Mouse (Mus musculus): ENCODE data around the gene Snf8.

The Snf8 gene

DNA sequence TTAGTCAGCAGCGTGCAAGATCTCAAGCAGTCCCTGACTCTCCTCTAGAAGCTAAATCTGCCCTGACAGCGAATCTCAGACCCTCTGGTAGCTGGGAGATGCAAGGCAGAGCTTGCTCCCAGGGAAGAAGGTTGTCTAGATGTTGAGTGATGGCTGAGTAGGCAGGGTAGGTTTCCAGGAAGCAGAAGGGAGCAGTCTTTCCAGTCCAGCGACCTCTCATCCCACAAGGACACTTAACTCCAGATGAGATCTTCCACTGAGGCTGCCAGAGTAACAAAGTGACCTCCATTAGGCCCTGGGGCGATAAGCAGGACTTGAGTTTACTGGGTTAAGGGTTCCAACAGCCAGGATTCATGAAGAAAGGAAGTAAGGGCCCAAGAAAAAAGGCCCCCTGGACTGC is 14.1 kb upstream of the Snf8 start:
- in situ Hi-C loops (cut with MboI, MseI) = no loop called here

DNA sequence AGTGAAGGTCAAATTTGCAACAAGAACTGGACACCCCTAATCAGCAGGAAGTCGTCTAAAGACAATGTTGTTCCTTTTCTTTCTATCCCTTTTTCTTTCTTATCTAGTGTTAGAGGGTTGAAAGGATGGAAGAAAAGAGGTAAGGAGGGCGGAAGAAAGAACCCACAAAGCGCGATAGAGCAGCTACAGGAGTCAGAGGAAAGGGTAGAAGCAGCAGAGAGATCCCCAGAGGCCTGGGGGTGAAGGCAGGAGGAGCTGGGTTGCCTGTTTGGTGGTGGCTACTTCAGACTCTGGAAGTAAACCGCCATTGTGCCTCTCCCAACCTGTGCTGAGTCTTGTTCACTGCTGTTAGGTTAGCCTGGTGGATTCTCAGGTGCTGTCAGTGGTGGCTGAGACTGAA is 6.6 kb upstream of the Snf8 start:
- in situ Hi-C loops (cut with MboI, MseI) = no loop called here

DNA sequence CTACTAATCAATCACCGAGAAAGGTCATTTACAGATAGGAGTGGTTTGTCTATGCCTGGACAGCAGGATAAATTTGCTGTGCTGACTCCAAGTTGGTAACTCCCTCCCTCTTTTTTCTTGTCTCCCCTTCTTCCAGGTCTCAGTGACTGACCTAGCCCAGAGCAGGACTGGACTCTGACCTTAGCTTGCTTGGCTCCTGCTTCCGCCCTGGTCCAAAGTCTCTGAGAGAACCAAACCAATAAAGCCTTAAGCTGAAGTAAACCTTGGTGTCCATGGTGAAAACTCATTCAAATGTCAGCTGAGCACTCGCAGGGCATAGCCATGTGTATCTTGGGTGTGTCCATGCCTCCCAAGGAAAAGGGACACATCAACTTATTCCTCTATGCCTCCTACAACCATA is 4.1 kb upstream of the Snf8 start:
- in situ Hi-C loops (cut with MboI, MseI) = no loop called here

DNA sequence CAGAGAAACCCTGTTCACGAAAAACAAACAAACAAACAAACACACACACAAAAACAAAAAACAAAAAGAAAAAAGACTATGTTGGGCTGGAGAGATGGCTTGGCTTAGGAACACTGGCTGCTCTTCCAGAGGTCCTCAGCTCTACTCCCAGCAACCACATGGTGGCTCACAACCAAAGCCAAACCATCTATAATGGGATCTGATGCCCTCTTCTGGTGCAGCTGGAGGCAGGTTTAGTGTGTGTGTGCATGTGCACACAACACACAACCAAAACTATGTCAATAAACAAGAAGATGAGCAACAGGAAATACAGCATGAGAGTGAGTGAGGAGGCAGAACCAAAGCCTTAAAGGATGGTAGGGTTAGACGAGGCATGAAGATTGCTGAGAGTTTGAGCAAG is 3.0 kb upstream of the Snf8 start:
- in situ Hi-C loops (cut with MboI, MseI) = no loop called here

DNA sequence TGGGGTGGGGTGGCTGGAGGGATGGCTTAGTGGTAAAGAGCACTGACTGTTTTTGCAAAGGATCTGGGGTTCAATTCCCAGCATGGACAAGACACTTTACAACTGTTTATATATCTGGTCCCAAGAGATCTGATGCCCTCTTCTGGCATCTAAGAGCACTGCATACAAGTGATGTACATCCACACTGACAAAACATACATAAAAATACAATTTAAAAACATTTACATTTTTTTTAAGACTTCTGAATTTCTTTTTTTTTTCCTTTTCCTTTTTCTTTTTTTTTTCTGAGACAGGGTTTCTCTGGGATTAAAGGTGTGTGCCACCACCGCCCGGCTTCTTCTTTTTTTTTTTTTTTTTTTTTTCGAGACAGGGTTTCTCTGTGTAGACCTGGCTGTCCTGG is 1.4 kb upstream of the Snf8 start:
- in situ Hi-C loops (cut with MboI, MseI) = no loop called here

DNA sequence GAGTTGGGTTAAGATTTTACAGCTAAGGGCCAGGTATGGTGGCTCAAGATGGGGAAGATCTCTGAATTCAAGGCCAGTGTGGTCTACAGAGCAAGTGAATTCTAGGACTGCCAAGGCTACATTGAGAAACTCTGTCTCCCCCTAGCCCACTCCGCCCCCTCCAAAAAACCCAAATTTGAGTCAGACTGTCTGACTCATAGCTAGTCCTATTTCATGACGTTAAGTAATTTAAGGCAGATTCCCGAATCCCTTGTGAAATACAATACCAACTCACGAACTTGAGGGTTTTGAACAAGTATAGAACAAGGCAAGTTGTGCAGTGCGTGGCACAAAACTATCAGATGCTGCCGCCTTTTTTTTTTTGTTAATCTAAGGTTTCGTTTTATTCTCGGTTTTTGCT is 569 bp upstream of the Snf8 start:
- in situ Hi-C loops (cut with MboI, MseI) = no loop called here

DNA sequence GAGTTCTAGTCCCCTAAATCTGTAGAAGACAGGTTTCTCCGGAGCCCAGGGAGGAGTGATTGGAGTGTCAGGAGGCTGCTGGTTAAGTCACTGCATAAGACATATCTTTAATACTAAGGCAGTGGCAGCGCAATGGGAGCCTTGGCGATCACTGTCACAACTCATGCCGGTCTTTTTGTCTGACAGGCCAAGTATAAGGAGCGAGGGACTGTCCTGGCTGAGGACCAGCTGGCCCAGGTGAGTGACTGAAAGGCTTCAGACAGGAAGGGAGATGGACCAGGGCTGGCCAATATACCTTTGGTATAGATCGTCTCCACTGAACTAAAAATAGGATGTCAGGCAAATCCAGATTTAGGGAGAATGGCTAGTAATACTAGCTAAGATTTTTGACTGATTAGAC is 448 bp downstream of the Snf8 start:
- in situ Hi-C loops (cut with MboI, MseI) = no loop called here

DNA sequence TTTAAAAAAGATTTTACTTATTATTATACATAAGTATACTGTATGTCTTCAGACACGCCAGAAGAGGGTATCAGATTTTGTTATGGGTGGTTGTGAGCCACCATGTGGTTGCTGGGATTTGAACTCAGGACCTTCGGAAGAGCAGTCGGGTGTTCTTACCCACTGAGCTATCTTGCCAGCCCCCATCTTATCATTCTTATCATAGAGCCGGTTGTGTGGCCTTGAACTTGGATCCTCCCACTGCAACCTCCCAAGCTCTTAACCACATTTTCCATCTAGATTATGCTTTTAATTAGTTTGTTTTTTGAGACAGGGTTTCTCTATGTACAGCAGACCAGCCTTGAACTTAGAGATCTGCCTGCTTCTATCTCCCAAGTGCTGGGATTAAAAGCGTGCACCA is 2.8 kb downstream of the Snf8 start:
- in situ Hi-C loops (cut with MboI, MseI) = no loop called here

DNA sequence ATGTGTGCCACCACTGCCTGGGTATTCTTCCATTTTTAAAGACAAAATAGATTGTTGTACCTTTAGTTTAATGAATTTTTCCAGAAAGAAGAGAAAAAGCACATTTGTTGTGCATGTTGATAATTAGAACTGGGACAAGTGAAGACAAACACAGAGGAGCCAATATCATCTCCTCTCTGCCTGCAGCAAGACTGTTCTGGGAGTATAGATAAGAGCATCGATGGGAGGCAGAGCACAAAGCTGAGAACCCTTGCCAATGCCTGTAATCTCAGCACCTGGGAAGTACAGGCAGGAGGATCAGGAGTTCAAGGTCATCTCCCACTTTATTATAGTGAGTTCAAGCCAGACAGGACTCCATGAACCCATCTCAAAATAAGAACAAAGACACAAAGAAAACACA is 3.9 kb downstream of the Snf8 start:
- in situ Hi-C loops (cut with MboI, MseI) = no loop called here

DNA sequence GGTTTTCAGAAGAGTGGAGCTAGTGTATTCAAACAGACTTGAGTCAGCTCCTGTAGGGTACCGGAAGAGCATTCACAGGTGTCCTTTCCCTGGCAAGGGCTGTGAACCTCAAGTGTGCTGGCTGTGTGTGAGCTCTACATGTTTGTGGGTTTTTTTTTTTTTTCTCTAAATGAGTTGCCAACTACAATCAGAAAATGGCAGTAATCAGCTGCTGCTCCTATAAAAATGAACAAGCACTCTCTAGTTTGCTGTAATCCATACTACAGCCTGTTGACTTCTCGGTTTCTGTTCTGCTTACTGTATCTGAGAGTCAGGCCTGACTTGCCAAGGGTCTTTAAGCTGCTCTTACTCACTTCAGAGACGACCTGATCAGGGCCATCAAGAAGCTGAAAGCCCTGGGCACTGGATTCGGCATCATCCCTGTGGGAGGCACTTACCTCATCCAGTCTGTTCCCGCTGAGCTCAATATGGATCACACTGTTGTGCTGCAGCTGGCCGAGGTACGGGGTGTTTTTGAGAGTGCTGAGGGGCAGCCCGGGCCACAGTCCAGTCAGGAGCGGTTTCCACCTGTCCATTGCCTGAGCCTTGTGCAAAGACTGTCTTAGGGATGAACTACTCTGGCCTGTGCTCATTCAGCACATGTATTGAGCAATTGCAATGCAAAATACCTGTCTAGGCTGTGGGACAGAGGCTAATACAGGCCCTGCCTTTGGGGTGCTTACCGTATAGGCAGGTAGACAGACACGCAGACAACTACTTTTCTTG is 10.3 kb downstream of the Snf8 start:
- in situ Hi-C loops (cut with MboI, MseI) = no loop called here

DNA sequence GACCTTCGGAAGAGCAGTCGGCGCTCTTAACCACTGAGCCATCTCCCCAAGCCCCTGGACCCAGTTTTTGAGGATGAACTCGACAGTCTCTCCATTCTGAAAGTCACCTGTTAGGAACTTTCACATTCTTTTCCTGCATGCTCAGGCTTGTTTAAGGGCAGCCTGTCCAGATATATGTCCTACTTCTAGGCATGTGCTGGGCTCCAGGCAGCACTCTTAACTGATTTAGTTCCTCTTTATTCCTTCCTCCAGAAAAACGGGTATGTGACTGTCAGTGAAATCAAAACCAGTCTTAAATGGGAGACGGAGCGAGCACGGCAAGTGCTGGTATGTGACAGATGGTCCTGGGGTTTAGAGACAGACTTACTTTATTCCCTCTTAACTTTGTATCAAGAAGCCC is 11.3 kb downstream of the Snf8 start:
- in situ Hi-C loops (cut with MboI, MseI) = no loop called here

DNA sequence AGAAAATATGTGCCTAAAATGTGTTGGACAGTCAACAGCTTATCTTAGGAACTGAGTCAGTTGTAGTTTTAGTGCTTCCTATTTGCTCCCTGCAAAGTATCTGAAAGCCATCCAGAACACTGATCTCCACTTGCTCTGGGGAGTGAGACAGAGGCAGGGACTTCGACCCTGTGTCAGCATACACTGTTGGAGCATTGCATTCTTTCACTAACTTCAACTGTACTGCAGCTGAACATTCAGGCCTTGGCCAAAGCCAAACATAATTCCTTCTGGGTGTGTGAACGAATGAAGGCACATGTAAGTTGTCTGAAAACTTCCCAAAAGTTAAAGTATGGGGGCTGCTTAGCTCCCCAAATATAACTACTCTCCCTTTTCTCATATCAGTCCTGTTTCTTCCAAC is 12.1 kb downstream of the Snf8 start:
- in situ Hi-C loops (cut with MboI, MseI) = no loop called here

DNA sequence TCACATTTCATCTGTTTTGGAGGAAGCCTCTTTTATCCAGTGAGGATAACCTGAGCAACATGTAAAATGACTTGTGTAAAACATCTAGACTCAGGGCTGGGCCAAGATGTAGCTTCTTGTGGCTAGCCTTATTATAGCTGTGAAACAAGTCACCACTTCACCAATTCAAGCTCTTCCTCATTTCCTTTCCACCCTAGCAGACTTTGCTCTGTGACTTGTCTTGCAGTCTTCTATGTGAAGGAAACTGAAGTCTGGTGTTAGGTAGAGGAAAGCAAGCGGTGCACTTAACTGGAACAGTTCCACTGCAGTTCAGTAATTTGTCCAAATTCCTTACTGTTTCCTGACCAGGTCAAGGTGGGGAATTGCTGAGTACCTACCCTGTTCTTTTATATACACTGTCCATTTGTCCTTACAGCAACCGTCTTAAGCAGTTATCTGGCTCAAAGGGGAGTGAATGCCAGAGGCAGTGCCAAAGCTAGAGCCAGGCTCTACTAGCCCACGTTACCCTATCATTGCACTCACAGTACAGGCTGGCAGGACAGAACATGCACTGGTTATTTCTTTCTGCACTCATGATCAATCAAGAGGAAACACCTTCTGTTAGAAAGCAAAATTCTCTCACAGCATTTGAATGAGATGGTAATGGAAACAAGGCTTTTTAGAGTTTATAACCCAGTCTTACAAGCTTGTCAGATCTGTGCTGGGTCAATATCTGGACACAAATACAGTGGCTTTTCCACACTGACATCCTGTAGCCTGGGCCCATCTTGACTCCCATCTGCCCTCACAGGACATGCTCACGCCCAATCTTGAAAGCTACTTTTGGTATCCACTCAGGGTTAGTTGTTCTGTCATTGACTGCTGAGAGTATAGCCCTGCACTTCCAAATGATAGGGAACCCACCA is 13.0 kb downstream of the Snf8 start:
- in situ Hi-C loops (cut with MboI, MseI) = no loop called here

DNA sequence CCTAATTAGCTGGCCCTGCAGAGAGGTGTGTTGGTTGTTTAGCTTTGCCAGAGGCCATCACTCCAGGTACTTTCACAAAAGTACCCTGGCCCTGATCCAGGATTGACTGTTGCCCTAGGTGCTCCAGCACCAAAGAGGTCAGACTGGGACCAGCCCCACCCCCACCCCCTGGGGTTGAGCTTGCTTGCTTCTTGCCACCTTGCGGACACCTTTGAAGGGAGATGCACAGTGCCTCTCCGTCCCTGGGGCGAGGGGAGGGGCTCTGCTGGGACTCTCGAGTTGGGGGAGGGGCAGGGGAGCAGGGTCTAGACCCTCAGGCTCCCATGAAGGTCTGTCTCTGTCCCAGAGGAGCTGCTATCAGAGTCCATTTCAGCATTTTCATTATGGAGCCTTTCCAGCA is 15.3 kb downstream of the Snf8 start:
- in situ Hi-C loops (cut with MboI, MseI) = no loop called here

DNA sequence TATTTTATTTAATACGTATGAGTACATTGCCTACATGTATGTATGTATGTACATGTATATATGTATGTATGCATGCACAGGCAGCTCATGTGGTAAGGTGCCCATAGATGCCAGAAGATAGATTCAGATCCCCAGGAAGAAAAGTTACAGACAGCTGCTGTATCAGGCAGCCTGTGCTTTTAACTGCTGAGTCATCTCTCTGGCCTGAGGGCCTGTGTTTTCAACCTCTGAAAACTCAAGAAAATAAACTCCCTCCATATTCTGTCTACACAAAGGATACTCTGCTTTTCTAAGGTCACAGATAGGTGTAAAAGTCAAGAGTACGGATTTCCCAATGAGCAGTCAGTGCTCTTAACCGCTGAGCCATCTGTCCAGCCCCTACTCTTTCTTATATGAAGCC is 16.2 kb downstream of the Snf8 start:
- in situ Hi-C loops (cut with MboI, MseI) = no loop called here

DNA sequence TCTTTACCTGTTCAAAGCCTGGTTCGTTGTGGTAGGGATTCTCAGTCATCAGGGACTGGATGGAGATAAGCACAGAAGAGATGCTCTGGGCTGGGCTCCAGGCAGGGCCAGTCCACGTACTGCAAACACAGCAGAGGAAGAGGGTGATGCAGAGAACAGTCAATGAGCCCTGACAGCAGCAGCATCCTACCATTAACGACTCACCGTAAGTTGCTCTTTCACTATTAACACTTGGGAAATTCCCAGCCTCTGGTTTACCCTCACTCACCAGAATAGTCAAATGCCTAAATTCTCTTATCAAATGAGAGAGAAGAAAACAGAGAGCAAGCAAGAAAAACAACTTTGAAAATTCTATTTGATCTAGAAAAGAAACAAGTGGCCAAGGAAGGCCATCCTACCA is 23.6 kb downstream of the Snf8 start:
- in situ Hi-C loops (cut with MboI, MseI) = no loop called here

DNA sequence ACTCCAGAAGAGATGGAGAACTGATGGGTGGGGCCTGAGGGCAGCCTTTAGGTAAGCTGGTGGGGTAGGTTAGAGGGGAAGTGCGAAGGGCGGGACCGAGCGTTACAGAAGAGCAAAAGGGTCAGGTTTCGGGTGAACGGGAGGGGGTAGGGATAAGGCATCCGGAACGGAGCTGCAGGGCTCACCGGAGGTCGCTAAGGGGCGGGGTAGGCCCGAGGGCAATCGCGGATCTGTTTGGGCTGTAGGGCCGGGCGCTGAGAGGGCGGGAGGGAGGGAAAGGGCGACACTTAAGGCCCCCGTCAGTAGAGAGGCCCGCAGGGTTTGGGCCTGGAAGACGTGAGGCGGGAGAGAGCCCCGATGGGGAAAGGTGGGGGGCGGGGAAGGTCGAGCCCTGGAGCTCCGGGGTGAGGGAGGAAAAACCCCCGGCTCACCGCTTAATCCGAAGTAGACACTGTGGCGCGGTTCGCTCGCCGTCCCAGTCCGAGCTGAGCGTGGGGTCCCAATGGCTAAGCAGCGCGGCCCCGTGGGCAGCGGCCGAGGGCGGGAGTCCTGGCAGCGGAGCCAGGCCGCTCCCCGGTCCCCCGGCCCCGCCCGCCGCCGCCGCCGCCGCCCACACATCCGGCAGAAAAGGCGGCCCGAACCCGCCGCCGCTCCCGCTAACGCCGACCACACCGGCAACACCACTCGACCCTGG is 30.0 kb downstream of the Snf8 start:
- in situ Hi-C loops (cut with MboI, MseI) = no loop called here

DNA sequence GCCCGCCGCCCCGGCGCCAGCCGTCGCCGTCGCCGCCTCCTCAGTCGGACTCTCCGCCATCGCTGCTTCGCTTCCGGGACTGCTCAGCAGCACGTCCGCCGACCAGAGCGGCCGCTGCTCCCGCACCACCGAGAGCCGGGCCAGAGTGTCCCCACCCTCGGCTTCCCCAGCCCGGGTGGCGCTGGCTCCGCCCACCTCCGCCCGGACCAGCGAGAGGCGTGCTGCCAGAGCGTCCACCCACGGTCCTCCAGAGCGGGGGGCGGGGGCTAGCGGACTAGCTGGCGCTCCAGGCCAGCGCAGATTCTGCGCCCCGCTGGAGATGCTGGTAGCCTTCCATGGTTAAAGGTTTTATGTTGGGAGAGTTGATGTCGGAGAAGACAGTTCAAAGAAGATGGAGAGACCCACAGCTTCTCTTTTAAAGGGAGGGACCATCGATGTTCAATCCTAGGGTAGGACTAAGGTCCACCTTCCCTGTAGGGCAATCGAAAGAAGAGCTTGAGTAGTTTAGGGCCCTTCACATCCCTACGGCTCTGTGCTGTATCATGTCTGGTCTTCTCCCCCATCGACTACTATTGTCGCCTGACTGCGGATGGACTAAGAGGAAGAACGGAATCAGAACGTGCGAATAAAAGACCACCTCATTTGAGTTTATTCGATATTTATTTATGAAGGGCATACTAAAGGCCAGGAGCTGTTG is 30.7 kb downstream of the Snf8 start, which contains the start of gene Ube2z:
Ube2z (minus strand) TSS at position 174 of the 697 bp plus-strand sequence.
- in situ Hi-C loops (cut with MboI, MseI) = no loop called here

DNA sequence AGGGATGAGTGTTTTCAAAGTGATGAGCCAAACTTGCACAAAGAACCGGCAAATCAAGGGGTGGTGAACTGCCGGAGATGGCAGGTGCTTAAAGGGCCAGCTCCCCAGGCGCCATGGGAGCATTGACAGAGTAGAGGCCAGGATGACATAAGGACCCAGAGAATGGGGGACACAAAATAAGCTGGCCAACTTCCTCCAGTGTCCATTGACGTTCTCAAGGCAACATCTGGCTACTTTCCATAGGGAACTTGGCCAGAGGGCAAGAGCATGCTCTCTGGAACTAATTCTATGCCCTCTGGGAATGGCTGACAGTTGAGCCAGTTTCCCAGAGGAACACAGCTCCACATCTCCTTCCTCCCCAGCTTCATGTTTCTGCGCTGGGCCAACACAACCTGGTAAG is 33.5 kb downstream of the Snf8 start:
- in situ Hi-C loops (cut with MboI, MseI) = no loop called here

DNA sequence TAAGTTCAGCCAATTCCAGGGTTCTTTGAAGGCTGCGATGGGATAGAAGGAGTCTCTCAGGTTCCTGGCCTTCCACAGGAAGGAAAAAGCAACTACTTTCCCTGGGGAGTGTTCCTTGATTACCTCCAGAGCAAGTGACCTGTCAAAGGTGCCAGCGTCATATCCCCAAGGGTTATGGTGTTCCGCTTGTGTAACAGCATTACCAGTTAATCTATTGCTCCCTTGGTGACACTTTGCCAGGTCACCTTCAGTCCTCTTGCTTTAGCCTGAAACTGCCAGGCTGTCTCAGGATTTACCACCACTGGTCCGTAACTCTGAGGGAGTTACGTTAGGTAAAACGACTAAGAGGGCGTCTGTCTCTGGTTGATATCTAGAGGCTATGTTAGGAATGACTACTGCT is 35.7 kb downstream of the Snf8 start:
- in situ Hi-C loops (cut with MboI, MseI) = no loop called here

DNA sequence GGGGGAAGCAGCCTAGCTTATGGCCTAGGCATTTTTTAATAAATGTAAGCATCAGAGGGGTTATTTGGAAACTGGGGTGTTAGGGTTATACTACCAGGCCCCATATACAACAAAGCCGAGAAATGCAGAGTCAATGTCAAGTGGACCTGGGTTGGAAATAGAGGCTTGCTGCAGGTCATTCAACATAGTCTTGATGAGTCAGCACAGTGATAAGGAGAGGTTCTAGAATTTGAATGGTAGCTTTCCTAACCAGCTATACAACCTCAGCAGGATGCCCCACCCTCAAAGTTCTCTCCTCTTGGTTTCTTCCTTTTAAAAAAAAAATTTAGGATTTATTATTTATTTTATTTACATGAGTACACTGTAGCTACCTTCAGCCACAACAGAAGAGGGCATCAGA is 36.3 kb downstream of the Snf8 start:
- in situ Hi-C loops (cut with MboI, MseI) = no loop called here

Data from T-helper 2 cell (primary cell).